Mouse (Mus musculus): ENCODE measurements at regions not wholly inside any gene's neighbourhood (a gene's known extent, or its start where the extent isn't known, plus 50 kb on each side); places are given as distances from the start of the nearest gene placed in this dataset.

GRCm38 (mm10) chr6:98746976-98747375, 404.4 kb upstream of the Gm765 start:
- H3K4me1 ChIP-seq: no peaks in the 10 kb centered on the region
- no peak overlapping the region for H3K27ac ChIP-seq
- no peak overlapping the region for H3K4me3 ChIP-seq (replicated peaks)
- H3K9me3 ChIP-seq (replicated peaks): no peaks in the 10 kb centered on the region
- 68% methylated on average over 8 of the region's 8 CpGs for WGBS
- H3K27me3 ChIP-seq: no peaks in the 10 kb centered on the region
- no peak overlapping the region for H3K4me2 ChIP-seq
- H3K36me3 ChIP-seq: no peaks in the 10 kb centered on the region
- no peak for ATAC-seq (replicated peaks; ENCODE audit: low FRiP score)
- no peak overlapping the region for H3K9ac ChIP-seq

GRCm38 (mm10) chr6:98740447-98740846, 397.9 kb upstream of the Gm765 start:
- no peak for ATAC-seq (replicated peaks; ENCODE audit: low FRiP score)
- Histone ChIP-seq H3K9ac (no peak overlapping the region), H3K27ac (no peak overlapping the region), H3K36me3 (no peaks in the 10 kb centered on the region), H3K9me3 (replicated peaks) (no peaks in the 10 kb centered on the region), H3K4me2 (no peak overlapping the region), H3K27me3 (no peaks in the 10 kb centered on the region), H3K4me1 (no peaks in the 10 kb centered on the region), H3K4me3 (replicated peaks) (no peak overlapping the region)
- WGBS: 90% methylated on average over 2 of the region's 2 CpGs

DNA sequence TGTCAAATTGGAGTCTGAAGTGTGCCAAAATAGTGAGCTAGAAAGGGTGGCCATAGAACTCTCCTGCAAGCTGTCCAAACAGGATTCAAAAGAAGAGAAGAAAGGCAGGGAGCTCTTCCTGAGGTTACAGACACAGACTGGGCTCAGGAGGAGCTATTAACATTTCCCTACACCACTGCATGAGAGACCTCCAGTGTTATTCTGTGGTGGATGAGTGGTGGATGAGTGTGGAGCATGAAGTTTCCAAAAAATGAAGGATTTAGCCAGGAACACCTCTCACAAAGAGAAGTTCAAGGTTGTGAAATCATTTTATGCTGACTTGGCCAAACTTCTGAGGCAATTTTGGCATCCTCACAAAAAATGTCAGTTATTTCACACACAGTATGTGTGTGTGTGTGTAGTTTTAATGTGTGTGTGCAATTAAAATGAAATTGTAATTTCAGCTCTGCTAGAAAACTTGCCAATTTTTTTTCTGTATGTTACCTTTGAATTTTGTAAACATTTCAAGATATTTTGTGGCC, 388.5 kb upstream of the Gm765 start:
- H3K4me2 ChIP-seq: no peak overlapping the region
- H3K36me3 ChIP-seq: no peaks in the 10 kb centered on the region
- no peaks in the 10 kb centered on the region for H3K9me3 ChIP-seq (replicated peaks)
- H3K9ac ChIP-seq: no peak overlapping the region
- H3K4me1 ChIP-seq: no peaks in the 10 kb centered on the region
- H3K4me3 ChIP-seq (replicated peaks): no peak overlapping the region
- ATAC-seq (replicated peaks; ENCODE audit: low FRiP score): no peak
- H3K27me3 ChIP-seq: no peaks in the 10 kb centered on the region
- H3K27ac ChIP-seq: no peak overlapping the region

DNA sequence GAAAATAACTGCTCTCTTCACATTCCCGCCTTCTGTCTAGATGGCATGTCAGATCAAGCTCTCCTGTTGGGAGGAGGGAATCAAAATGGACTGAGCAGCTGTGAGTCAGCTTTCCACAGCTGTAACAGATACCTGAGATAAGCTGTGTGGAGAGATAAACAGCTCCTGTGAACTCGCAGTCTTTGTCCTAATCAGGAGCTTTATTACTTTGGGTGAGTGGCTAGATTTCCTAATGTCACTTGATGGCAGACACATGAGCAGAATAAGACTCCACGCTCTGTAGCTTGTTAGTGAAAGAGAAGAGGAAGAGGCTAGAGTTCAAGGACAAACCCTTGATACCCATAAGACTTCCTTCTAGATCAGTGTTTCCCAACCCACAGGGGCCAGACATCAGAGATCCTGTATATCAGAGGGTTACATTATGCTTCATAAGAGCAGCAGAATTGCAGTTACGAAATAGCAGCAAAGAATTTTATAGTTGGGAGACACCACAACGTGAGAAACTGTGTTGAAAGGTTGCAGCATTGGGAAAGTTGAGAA, 384.1 kb upstream of the Gm765 start:
- H3K9me3 ChIP-seq (replicated peaks): no peaks in the 10 kb centered on the region
- H3K4me3 ChIP-seq (replicated peaks): no peak overlapping the region
- no peak overlapping the region for H3K9ac ChIP-seq
- H3K4me1 ChIP-seq: no peaks in the 10 kb centered on the region
- no peaks in the 10 kb centered on the region for H3K27me3 ChIP-seq
- no peak overlapping the region for H3K27ac ChIP-seq
- ATAC-seq (replicated peaks; ENCODE audit: low FRiP score): no peak
- H3K36me3 ChIP-seq: no peaks in the 10 kb centered on the region
- no peak overlapping the region for H3K4me2 ChIP-seq
- WGBS: 67% methylated on average over 5 of the region's 5 CpGs

GRCm38 (mm10) chr6:98704887-98705622, 362.5 kb upstream of the Gm765 start:
- no peaks in the 10 kb centered on the region for H3K36me3 ChIP-seq
- H3K27me3 ChIP-seq: no peaks in the 10 kb centered on the region
- no peaks in the 10 kb centered on the region for H3K4me1 ChIP-seq
- no peak overlapping the region for H3K9ac ChIP-seq
- WGBS: 51% methylated on average over 14 of the region's 14 CpGs
- no peaks in the 10 kb centered on the region for H3K9me3 ChIP-seq (replicated peaks)
- H3K27ac ChIP-seq: no peak overlapping the region
- H3K4me3 ChIP-seq (replicated peaks): no peak overlapping the region
- no peak for ATAC-seq (replicated peaks; ENCODE audit: low FRiP score)
- no peak overlapping the region for H3K4me2 ChIP-seq

DNA sequence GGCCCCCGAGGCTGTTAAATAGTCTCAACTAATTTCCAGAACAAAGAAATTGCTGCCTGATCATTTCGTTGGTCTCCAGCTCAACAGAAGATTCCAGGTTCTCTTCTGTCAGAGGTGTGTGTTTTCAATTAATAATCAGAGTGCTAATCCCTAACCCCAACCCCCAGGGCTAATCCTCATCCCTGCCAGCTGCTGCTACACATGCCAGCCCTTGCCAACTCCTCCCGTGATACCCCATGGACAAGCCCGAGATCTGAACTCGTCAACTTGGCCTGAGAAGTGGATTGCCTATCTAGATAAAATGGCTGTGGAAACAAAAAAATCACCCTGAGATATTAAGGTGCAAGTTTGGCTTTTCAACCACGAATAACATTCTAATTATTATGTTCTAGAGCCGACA, 355.0 kb upstream of the Gm765 start:
- H3K4me2 ChIP-seq: no peak overlapping the region
- H3K4me1 ChIP-seq: no peaks in the 10 kb centered on the region
- no peak overlapping the region for H3K9ac ChIP-seq
- no peak overlapping the region for H3K27ac ChIP-seq
- no peaks in the 10 kb centered on the region for H3K27me3 ChIP-seq
- no peaks in the 10 kb centered on the region for H3K9me3 ChIP-seq (replicated peaks)
- no peak overlapping the region for H3K4me3 ChIP-seq (replicated peaks)
- no peak for ATAC-seq (replicated peaks; ENCODE audit: low FRiP score)
- H3K36me3 ChIP-seq: no peaks in the 10 kb centered on the region
- 86% methylated on average over 7 of the region's 7 CpGs for WGBS

- Histone ChIP-seq H3K4me1 (peaks cover 4% of the 10 kb centered on the region; the same call in 1 of the 2 replicates), H3K9ac (no peak overlapping the region), H3K4me2 (no peak overlapping the region), H3K27ac (no peak overlapping the region), H3K27me3 (no peaks in the 10 kb centered on the region), H3K9me3 (replicated peaks) (no peaks in the 10 kb centered on the region), H3K4me3 (replicated peaks) (no peak overlapping the region), H3K36me3 (no peaks in the 10 kb centered on the region)
- WGBS: 83% methylated on average over 8 of the region's 8 CpGs
- no peak for ATAC-seq (replicated peaks; ENCODE audit: low FRiP score)
Observed at GRCm38 (mm10) chr6:98693411-98693810, 350.9 kb upstream of the Gm765 start.

DNA sequence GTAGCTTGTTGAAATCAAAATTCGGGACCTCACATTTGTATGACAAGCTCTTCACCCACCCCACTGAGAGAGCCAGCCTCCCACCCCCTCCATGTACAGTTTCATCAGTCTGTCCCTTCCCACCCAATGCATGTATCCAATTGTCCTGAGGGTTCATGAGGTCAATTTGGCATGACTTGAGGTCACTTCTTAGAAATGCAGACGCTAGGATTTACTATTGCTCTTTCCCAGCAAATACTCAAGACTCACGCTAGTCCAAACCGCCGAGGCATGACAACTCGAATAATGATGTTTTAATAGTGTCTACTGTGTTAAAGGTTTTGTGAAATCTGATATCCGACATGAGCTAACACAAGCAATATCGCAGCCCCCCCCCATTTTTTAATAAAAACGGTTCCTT, 347.6 kb upstream of the Gm765 start:
- WGBS: 42% methylated on average over 9 of the region's 9 CpGs
- no peaks in the 10 kb centered on the region for H3K36me3 ChIP-seq

DNA sequence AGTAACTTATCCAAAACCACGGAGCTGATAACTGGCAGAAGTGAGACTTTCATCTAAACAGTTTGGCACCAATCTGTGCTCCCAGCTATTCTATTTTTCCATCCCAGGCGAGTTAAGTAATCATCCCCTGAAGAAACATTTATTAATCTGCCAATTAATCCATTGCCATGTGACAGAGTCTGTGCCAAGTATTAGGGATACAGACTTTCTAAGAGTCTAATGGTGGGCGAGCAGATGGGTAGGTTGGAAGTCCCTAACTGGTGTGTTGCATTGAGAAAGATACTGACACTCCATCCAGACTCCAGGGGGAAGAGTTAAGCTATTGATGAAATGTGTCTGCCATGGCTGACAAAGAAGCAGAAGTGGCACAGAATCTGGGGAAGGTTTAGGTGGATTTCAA, 346.8 kb upstream of the Gm765 start:
- Histone ChIP-seq H3K4me2 (no peak overlapping the region), H3K27me3 (no peaks in the 10 kb centered on the region), H3K27ac (no peak overlapping the region), H3K4me1 (peaks cover 4% of the 10 kb centered on the region; the same call in 1 of the 2 replicates), H3K9ac (no peak overlapping the region), H3K36me3 (no peaks in the 10 kb centered on the region), H3K9me3 (replicated peaks) (no peaks in the 10 kb centered on the region), H3K4me3 (replicated peaks) (no peak overlapping the region)
- 87% methylated on average over 3 of the region's 3 CpGs for WGBS
- ATAC-seq (replicated peaks; ENCODE audit: low FRiP score): no peak

More for the DNA sequence above, 347.6 kb upstream of the Gm765 start:
- no peak overlapping the region for H3K9ac ChIP-seq
- H3K4me2 ChIP-seq: no peak overlapping the region
- H3K27ac ChIP-seq: no peak overlapping the region
- peaks cover 4% of the 10 kb centered on the region; the same call in 1 of the 2 replicates for H3K4me1 ChIP-seq
- no peak overlapping the region for H3K4me3 ChIP-seq (replicated peaks)
- H3K9me3 ChIP-seq (replicated peaks): no peaks in the 10 kb centered on the region
- no peak for ATAC-seq (replicated peaks; ENCODE audit: low FRiP score)
- no peaks in the 10 kb centered on the region for H3K27me3 ChIP-seq

- Histone ChIP-seq H3K27me3 (no peaks in the 10 kb centered on the region), H3K36me3 (no peaks in the 10 kb centered on the region), H3K4me3 (replicated peaks) (no peak overlapping the region), H3K4me1 (peaks cover 4% of the 10 kb centered on the region; the same call in 1 of the 2 replicates), H3K9ac (no peak overlapping the region), H3K9me3 (replicated peaks) (no peaks in the 10 kb centered on the region), H3K27ac (no peak overlapping the region), H3K4me2 (no peak overlapping the region)
- no peak for ATAC-seq (replicated peaks; ENCODE audit: low FRiP score)
- 92% methylated on average over 2 of the region's 2 CpGs for WGBS
Observed at GRCm38 (mm10) chr6:98688624-98689023, 346.1 kb upstream of the Gm765 start.

DNA sequence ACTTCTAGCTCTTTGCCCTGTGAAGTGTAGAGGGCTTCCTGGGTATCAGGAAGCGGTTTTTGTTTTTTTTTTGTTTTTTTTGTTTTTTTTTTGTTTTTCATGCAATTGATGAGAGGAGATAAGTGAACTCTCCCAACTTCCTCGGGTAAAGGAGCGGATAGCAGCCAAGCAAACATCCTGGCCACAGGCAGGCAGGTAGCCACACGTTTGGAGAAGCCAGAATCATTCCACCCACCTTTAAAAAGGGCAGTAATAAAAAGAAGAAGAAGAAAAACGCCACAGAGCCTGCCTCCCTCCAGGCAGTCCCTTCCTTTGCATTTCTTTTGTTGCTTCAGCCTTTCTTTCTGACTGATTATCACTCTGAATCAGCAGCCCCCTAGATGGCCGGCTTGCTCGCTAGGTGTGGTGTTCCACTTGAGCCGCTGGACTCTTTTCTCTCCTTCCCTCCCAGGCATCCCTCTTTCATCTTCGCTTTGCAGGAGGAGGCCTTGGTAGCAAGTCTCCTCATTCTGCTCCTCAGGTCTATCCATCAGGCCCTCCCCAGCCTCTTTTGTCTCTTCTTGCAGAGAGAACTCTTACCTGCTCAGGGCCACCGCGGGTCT, 323.9 kb upstream of the Gm765 start:
- WGBS: 16% methylated on average over 11 of the region's 11 CpGs
- peak overlapping the region; percentile 28 for H3K4me2 ChIP-seq
- ATAC-seq (replicated peaks; ENCODE audit: low FRiP score): no peak

DNA sequence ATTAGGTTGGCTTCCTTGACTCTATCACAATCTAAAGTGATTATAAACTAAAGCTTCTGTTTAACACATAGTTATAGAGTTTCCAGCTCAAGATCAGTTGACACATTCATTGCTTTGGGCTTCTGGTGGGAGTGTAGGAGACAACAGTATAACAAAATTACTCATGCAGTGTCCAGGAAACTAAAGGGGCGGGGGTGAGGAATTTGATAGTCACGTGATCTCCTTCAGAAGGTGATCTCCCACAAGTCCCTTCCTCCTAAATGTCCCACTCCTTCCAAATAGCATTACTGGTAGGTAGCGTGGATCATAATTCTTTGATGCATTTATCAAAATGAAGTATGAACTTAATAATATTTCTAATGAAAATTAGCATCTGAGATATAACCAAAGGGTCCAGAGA, 309.3 kb upstream of the Gm765 start:
- no peaks in the 10 kb centered on the region for H3K27me3 ChIP-seq
- no peak overlapping the region for H3K4me2 ChIP-seq
- H3K4me3 ChIP-seq (replicated peaks): no peak overlapping the region
- 53% methylated on average over 3 of the region's 3 CpGs for WGBS
- no peak for ATAC-seq (replicated peaks; ENCODE audit: low FRiP score)
- no peak overlapping the region for H3K9ac ChIP-seq
- H3K4me1 ChIP-seq: no peaks in the 10 kb centered on the region
- no peak overlapping the region for H3K27ac ChIP-seq
- H3K36me3 ChIP-seq: no peaks in the 10 kb centered on the region
- no peaks in the 10 kb centered on the region for H3K9me3 ChIP-seq (replicated peaks)

More for the DNA sequence above, 323.9 kb upstream of the Gm765 start:
- Histone ChIP-seq H3K4me3 (replicated peaks) (no peak overlapping the region), H3K4me1 (peaks cover 11% of the 10 kb centered on the region), H3K27me3 (0 out of 2 replicates have a peak, but pooled peaks cover 3% of the 10 kb centered on the region), H3K9me3 (replicated peaks) (no peaks in the 10 kb centered on the region), H3K27ac (no peak overlapping the region), H3K36me3 (no peaks in the 10 kb centered on the region), H3K9ac (no peak overlapping the region)

All from kidney, embryonic 15.5 days (tissue).